ENCODE assay signal across 10 mouse cellular contexts in the genomic region with DNA sequence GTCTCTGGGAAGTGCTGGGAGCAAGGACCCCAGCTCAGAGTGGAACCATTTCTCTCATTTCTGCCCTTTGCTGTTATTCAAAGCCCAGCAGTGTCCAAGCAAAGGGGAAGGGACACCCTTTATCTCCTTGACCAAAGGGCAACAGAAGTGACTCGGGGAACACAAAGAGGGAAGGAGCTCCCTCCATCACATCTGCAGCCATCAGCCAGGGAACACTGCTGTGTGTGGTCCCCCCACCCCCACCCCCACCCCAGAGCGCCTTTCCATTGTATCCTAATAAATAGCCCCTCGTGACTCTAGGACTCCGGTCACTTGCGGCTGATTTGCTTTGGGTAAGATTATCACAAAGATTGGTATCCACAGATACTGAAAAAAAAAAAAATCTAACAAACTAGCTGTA. TPM values are rescaled to one million over a fixed set of nuclear protein-coding genes. Genes with fewer than 3 reads are reported as not detected.
DNase-seq lines count a peak whose midpoint lies in the region; ATAC-seq and TF ChIP-seq lines count a peak whose summit lies in the region.
"Had no signal": no experiment of that assay in that cellular context is flagged by ENCODE, and none has a peak within 500 bp of the region (broad histone marks: within the 10 kb centered on the region; RNA-seq: fewer than 3 reads in every experiment).

No protein-coding gene starts in this region.

- H3K27me3 ChIP-seq in heart, embryonic 14.5 days (ENCODE audit: control insufficient read depth, insufficient read depth, low read length), result no peaks in the 10 kb centered on the region
- no peaks in the 10 kb centered on the region for H3K27me3 ChIP-seq in embryonic facial prominence, embryonic 11.5 days (ENCODE audit: control insufficient read depth, insufficient read depth, low read length)
- H3K27me3 ChIP-seq in hindbrain, postnatal 0 days (ENCODE audit: insufficient read depth, low read length), result no peaks in the 10 kb centered on the region
- no peaks in the 10 kb centered on the region for H3K27me3 ChIP-seq in midbrain, postnatal 0 days (ENCODE audit: insufficient read depth, low read length)
- no peaks in the 10 kb centered on the region for H3K27me3 ChIP-seq in lung, postnatal 0 days (replicated peaks; ENCODE audit: insufficient read depth, low read length)
- H3K27me3 ChIP-seq: liver, embryonic 15.5 days had no signal

- TF ChIP-seq CTCF in hindbrain, postnatal 0 days (IDR thresholded peaks at IDR 0.05; ENCODE audit: low read depth), result no peak
- no peak for TF ChIP-seq CTCF in midbrain, postnatal 0 days (IDR thresholded peaks at IDR 0.05)
- no peak for TF ChIP-seq CTCF in lung, postnatal 0 days (IDR thresholded peaks at IDR 0.05)

- peak overlapping the region; percentile 31 for H3K4me2 ChIP-seq in heart, embryonic 14.5 days (ENCODE audit: low read length)
- no peak overlapping the region for H3K4me2 ChIP-seq in embryonic facial prominence, embryonic 11.5 days (ENCODE audit: low read depth, low read length)
- peak overlapping the region; percentile 17 for H3K4me2 ChIP-seq in hindbrain, postnatal 0 days (ENCODE audit: low read depth, low read length)
- H3K4me2 ChIP-seq in midbrain, postnatal 0 days (ENCODE audit: low read depth, low read length, poor library complexity, severe bottlenecking), result peak overlapping the region; percentile 0; the same call in 1 of the 2 replicates
- H3K4me2 ChIP-seq in lung, postnatal 0 days (replicated peaks; ENCODE audit: low read depth, low read length), result no peak overlapping the region
- H3K4me2 ChIP-seq: liver, embryonic 15.5 days had no signal

- no peak for DNase-seq in heart, postnatal 25 days (ENCODE audit: low spot score)
- no peak for DNase-seq in embryonic facial prominence, embryonic 11.5 days (ENCODE audit: low spot score)
- no peak for DNase-seq in hindbrain, postnatal 0 days (ENCODE audit: low spot score)
- DNase-seq in midbrain, postnatal 0 days (ENCODE audit: low spot score), result no peak
- DNase-seq in urinary bladder, postnatal 4 days (ENCODE audit: low spot score in 2 of 2), result no peak
- no peak for DNase-seq in frontal cortex, postnatal 10 days (ENCODE audit: low spot score in 2 of 2)
- no peak for DNase-seq in lung, postnatal 0 days (ENCODE audit: low spot score)
- DNase-seq: thymus, adult 18-20 months had no signal

- no peaks in the 10 kb centered on the region for H3K9me3 ChIP-seq in heart, embryonic 14.5 days (ENCODE audit: control insufficient read depth, low read length)
- no peaks in the 10 kb centered on the region for H3K9me3 ChIP-seq in embryonic facial prominence, embryonic 11.5 days (replicated peaks; ENCODE audit: control insufficient read depth, low read length)
- no peaks in the 10 kb centered on the region for H3K9me3 ChIP-seq in hindbrain, postnatal 0 days (ENCODE audit: low read length)
- no peaks in the 10 kb centered on the region for H3K9me3 ChIP-seq in midbrain, postnatal 0 days (ENCODE audit: low read length)
- H3K9me3 ChIP-seq in lung, postnatal 0 days (ENCODE audit: low read length), result no peaks in the 10 kb centered on the region
- H3K9me3 ChIP-seq: liver, embryonic 15.5 days had no signal

- TF ChIP-seq EP300 in lung, postnatal 0 days (IDR thresholded peaks at IDR 0.05), result no peak

- 35% methylated on average over 5 of the region's 5 CpGs for WGBS in heart, embryonic 14.5 days
- WGBS in embryonic facial prominence, embryonic 11.5 days, result 29% methylated on average over 5 of the region's 5 CpGs
- WGBS in hindbrain, postnatal 0 days, result 2% methylated on average over 5 of the region's 5 CpGs
- WGBS in midbrain, postnatal 0 days, result 3% methylated on average over 5 of the region's 5 CpGs
- WGBS in lung, postnatal 0 days, result 25% methylated on average over 5 of the region's 5 CpGs

- peak overlapping the region in 1 of 2 experiments; percentile 66; a peak in 2 of 4 replicates for H3K27ac ChIP-seq in heart, embryonic 14.5 days (replicated peaks in 1 of 2; ENCODE audit: control insufficient read depth in 1 of 2, insufficient read depth in 1 of 2, low read depth in 2 of 2, low read length in 2 of 2)
- no peak overlapping the region for H3K27ac ChIP-seq in embryonic facial prominence, embryonic 11.5 days (replicated peaks; ENCODE audit: low read depth, low read length)
- peak overlapping the region; percentile 20; the same call in 1 of the 2 replicates for H3K27ac ChIP-seq in hindbrain, postnatal 0 days
- peak overlapping the region; percentile 21; the same call in 1 of the 2 replicates for H3K27ac ChIP-seq in midbrain, postnatal 0 days (ENCODE audit: low read depth, low read length)
- no peak overlapping the region; the same call in 1 of the 2 replicates for H3K27ac ChIP-seq in lung, postnatal 0 days (ENCODE audit: low read length)
- H3K27ac ChIP-seq: liver, embryonic 15.5 days had no signal

- H3K4me3 ChIP-seq in heart, embryonic 14.5 days (ENCODE audit: control insufficient read depth in 1 of 2, insufficient read depth in 1 of 2, low read depth in 1 of 2, low read length in 2 of 2), result no peak overlapping the region
- no peak overlapping the region for H3K4me3 ChIP-seq in embryonic facial prominence, embryonic 11.5 days (ENCODE audit: low read depth, low read length)
- no peak overlapping the region for H3K4me3 ChIP-seq in hindbrain, postnatal 0 days (ENCODE audit: low read length)
- no peak overlapping the region for H3K4me3 ChIP-seq in midbrain, postnatal 0 days (ENCODE audit: low read depth, low read length)
- H3K4me3 ChIP-seq in lung, postnatal 0 days (ENCODE audit: low read depth, low read length), result no peak overlapping the region
- H3K4me3 ChIP-seq: liver, embryonic 15.5 days had no signal

- H3K36me3 ChIP-seq in heart, embryonic 14.5 days (ENCODE audit: control insufficient read depth, insufficient read depth, low read length), result 0 out of 2 replicates have a peak, but pooled peaks cover 12% of the 10 kb centered on the region
- no peaks in the 10 kb centered on the region for H3K36me3 ChIP-seq in embryonic facial prominence, embryonic 11.5 days (replicated peaks; ENCODE audit: control insufficient read depth, insufficient read depth, low read depth, low read length)
- H3K36me3 ChIP-seq in hindbrain, postnatal 0 days (ENCODE audit: insufficient read depth, low read length), result no peaks in the 10 kb centered on the region
- H3K36me3 ChIP-seq in midbrain, postnatal 0 days (ENCODE audit: insufficient read depth, low read length), result peaks cover 3% of the 10 kb centered on the region; the same call in 1 of the 2 replicates
- H3K36me3 ChIP-seq in lung, postnatal 0 days (ENCODE audit: insufficient read depth, low read length), result no peaks in the 10 kb centered on the region
- H3K36me3 ChIP-seq: liver, embryonic 15.5 days had no signal

- peak overlapping the region; percentile 38; the same call in 1 of the 2 replicates for H3K9ac ChIP-seq in heart, embryonic 14.5 days (ENCODE audit: low read length)
- H3K9ac ChIP-seq in embryonic facial prominence, embryonic 11.5 days (replicated peaks; ENCODE audit: low read length), result no peak overlapping the region
- H3K9ac ChIP-seq in hindbrain, postnatal 0 days (replicated peaks; ENCODE audit: low read length), result no peak overlapping the region
- no peak overlapping the region for H3K9ac ChIP-seq in midbrain, postnatal 0 days (replicated peaks; ENCODE audit: low read length, poor library complexity, severe bottlenecking)
- no peak overlapping the region for H3K9ac ChIP-seq in lung, postnatal 0 days (replicated peaks; ENCODE audit: low read depth)
- H3K9ac ChIP-seq: liver, embryonic 15.5 days had no signal

- H3K4me1 ChIP-seq in heart, embryonic 14.5 days (ENCODE audit: control insufficient read depth in 2 of 2, insufficient read depth in 2 of 2, low read length in 2 of 2), result peaks cover 10 to 25% of the 10 kb centered on the region in 2 experiments
- peaks cover 6% of the 10 kb centered on the region; the same call in 1 of the 2 replicates for H3K4me1 ChIP-seq in embryonic facial prominence, embryonic 11.5 days (ENCODE audit: control insufficient read depth, insufficient read depth, low read length)
- peaks cover 20% of the 10 kb centered on the region for H3K4me1 ChIP-seq in hindbrain, postnatal 0 days (ENCODE audit: insufficient read depth, low read length)
- peaks cover 20% of the 10 kb centered on the region for H3K4me1 ChIP-seq in midbrain, postnatal 0 days (ENCODE audit: insufficient read depth, low read length)
- H3K4me1 ChIP-seq in lung, postnatal 0 days (ENCODE audit: insufficient read depth, low read depth, low read length), result no peaks in the 10 kb centered on the region
- H3K4me1 ChIP-seq: liver, embryonic 15.5 days had no signal

- ATAC-seq in heart, embryonic 14.5 days (ENCODE audit: insufficient number of reproducible peaks, insufficient read depth, low FRiP score, low read depth), result no peak
- ATAC-seq in embryonic facial prominence, embryonic 11.5 days (replicated peaks; ENCODE audit: insufficient number of reproducible peaks, low FRiP score, low TSS enrichment, low read depth), result peak; percentile 11; the same call in 1 of the 2 replicates
- ATAC-seq in hindbrain, postnatal 0 days, result no peak
- ATAC-seq in midbrain, postnatal 0 days (ENCODE audit: low FRiP score), result no peak
- ATAC-seq in lung, postnatal 0 days, result no peak

- intact Hi-C loops in heart, postnatal 25 days (cut with DNase I), result no loop called here

RNA-seq across cellular contexts. Expression of a gene that starts 41.3 kb away (rescaled TPM):
- 119 and 135 TPM in 2 replicates for polyA plus RNA-seq in heart, embryonic 14.5 days (2014; fragmentation: Nextera tagmentation; extraction: Ambion mirVana)
- 10 to 100 TPM; 12.4 to 14.9 TPM for total RNA-seq in heart, postnatal 25 days (2021)
- 257 and 308 TPM in 2 replicates for polyA plus RNA-seq in embryonic facial prominence, embryonic 11.5 days (2014; fragmentation: Nextera tagmentation; extraction: Ambion mirVana)
- total RNA-seq in hindbrain, postnatal 0 days (2014; rRNA removed), result 690 and 787 TPM in 2 replicates
- 1,844 and 1,981 TPM in 2 replicates for polyA plus RNA-seq in hindbrain, postnatal 0 days (2015; fragmentation: Nextera tagmentation; extraction: Ambion mirVana)
- total RNA-seq in midbrain, postnatal 0 days (2014; rRNA removed), result 913 and 940 TPM in 2 replicates
- 1,865 and 2,125 TPM in 2 replicates for polyA plus RNA-seq in midbrain, postnatal 0 days (2015; fragmentation: Nextera tagmentation; extraction: Ambion mirVana)
- polyA plus RNA-seq in lung, postnatal 0 days (2015; fragmentation: Nextera tagmentation; extraction: Ambion mirVana), result 31.2 and 39.1 TPM in 2 replicates

Comparison
In these comparisons a context has a peak if more than half of its experiments do, and no peak if none do; other contexts are left out.
1. H3K27ac ChIP-seq: peak in hindbrain, postnatal 0 days (single experiment) and midbrain, postnatal 0 days (single experiment); none in embryonic facial prominence, embryonic 11.5 days (single experiment) and lung, postnatal 0 days (single experiment).
2. H3K4me2 ChIP-seq: peak in heart, embryonic 14.5 days (single experiment), hindbrain, postnatal 0 days (single experiment) and midbrain, postnatal 0 days (single experiment); none in embryonic facial prominence, embryonic 11.5 days (single experiment) and lung, postnatal 0 days (single experiment).